Comparison of ENCODE assay signal across 21 mouse cellular contexts in genomic region chr9:31271221-31272015, GRCm38 (mm10). TPM values are rescaled to one million over a fixed set of nuclear protein-coding genes. Genes with fewer than 3 reads are reported as not detected.
DNase-seq lines count a peak whose midpoint lies in the region; ATAC-seq and TF ChIP-seq lines count a peak whose summit lies in the region.
"Had no signal": no experiment of that assay in that cellular context is flagged by ENCODE, and none has a peak within 500 bp of the region (broad histone marks: within the 10 kb centered on the region; RNA-seq: fewer than 3 reads in every experiment).

No protein-coding gene starts in this region.

- no peaks in the 10 kb centered on the region for H3K27me3 ChIP-seq in kidney, embryonic 16.5 days (ENCODE audit: insufficient read depth, low read length)
- no peaks in the 10 kb centered on the region for H3K27me3 ChIP-seq in midbrain, postnatal 0 days (ENCODE audit: insufficient read depth, low read length)
- H3K27me3 ChIP-seq in forebrain, embryonic 13.5 days = no peaks in the 10 kb centered on the region
- H3K27me3 ChIP-seq: heart, embryonic 12.5 days; hindbrain, embryonic 15.5 days; lung, embryonic 15.5 days; neural tube, embryonic 12.5 days; Patski had no signal

- H3K4me2 ChIP-seq in kidney, embryonic 16.5 days (replicated peaks; ENCODE audit: low read depth, low read length) = no peak overlapping the region
- H3K4me2 ChIP-seq in midbrain, postnatal 0 days (ENCODE audit: low read depth, low read length, poor library complexity, severe bottlenecking) = no peak overlapping the region
- H3K4me2 ChIP-seq in forebrain, embryonic 13.5 days = no peak overlapping the region
- H3K4me2 ChIP-seq: heart, embryonic 12.5 days; hindbrain, embryonic 15.5 days; lung, embryonic 15.5 days; neural tube, embryonic 12.5 days had no signal

- H3K4me3 ChIP-seq in kidney, embryonic 16.5 days (ENCODE audit: low read length) = no peak overlapping the region
- no peak overlapping the region for H3K4me3 ChIP-seq in midbrain, postnatal 0 days (ENCODE audit: low read depth, low read length)
- no peak overlapping the region for H3K4me3 ChIP-seq in forebrain, embryonic 13.5 days
- H3K4me3 ChIP-seq: heart, embryonic 12.5 days; hindbrain, embryonic 15.5 days; left cerebral cortex, adult 2 months; lung, embryonic 15.5 days; neural tube, embryonic 12.5 days had no signal

- peak; percentile 75 for DNase-seq in heart, adult 11 months
- no peak for DNase-seq in heart, adult 18-20 months
- peak; percentile 58 to 59 for DNase-seq in CD8-positive naive resting alpha-beta T cell, adult 2 months (ENCODE audit: low read depth in 2 of 2, low spot score in 2 of 2)
- peak; percentile 64 for DNase-seq in liver
- no peak for DNase-seq in midbrain, postnatal 0 days (ENCODE audit: low spot score)
- DNase-seq: cerebellum, postnatal 14 days; gastrocnemius, postnatal 36 days had no signal

- no peak overlapping the region for H3K9ac ChIP-seq in kidney, embryonic 16.5 days (replicated peaks; ENCODE audit: low read length)
- H3K9ac ChIP-seq in midbrain, postnatal 0 days (replicated peaks; ENCODE audit: low read length, poor library complexity, severe bottlenecking) = no peak overlapping the region
- no peak overlapping the region for H3K9ac ChIP-seq in forebrain, embryonic 13.5 days
- H3K9ac ChIP-seq: heart, embryonic 12.5 days; hindbrain, embryonic 15.5 days; lung, embryonic 15.5 days; neural tube, embryonic 12.5 days had no signal

- 62% methylated on average over 8 of the region's 8 CpGs for WGBS in kidney, embryonic 16.5 days
- 85% methylated on average over 8 of the region's 8 CpGs for WGBS in midbrain, postnatal 0 days
- 93% methylated on average over 8 of the region's 8 CpGs for WGBS in forebrain, embryonic 13.5 days

- no peak overlapping the region for H3K27ac ChIP-seq in kidney, embryonic 16.5 days (ENCODE audit: low read length)
- H3K27ac ChIP-seq in midbrain, postnatal 0 days (ENCODE audit: low read depth, low read length) = no peak overlapping the region
- H3K27ac ChIP-seq in forebrain, embryonic 13.5 days = no peak overlapping the region
- H3K27ac ChIP-seq: hindbrain, embryonic 15.5 days; kidney, postnatal 0 days; left cerebral cortex, adult 2 months; lung, embryonic 15.5 days; neural tube, embryonic 12.5 days; stomach, postnatal 0 days had no signal

- H3K36me3 ChIP-seq in kidney, embryonic 16.5 days (ENCODE audit: insufficient read depth, low read length) = no peaks in the 10 kb centered on the region
- no peaks in the 10 kb centered on the region for H3K36me3 ChIP-seq in midbrain, postnatal 0 days (ENCODE audit: insufficient read depth, low read length)
- no peaks in the 10 kb centered on the region for H3K36me3 ChIP-seq in forebrain, embryonic 13.5 days (ENCODE audit: poor library complexity, severe bottlenecking)
- H3K36me3 ChIP-seq: heart, embryonic 12.5 days; hindbrain, embryonic 15.5 days; lung, embryonic 15.5 days; neural tube, embryonic 12.5 days had no signal

- H3K9me3 ChIP-seq in kidney, embryonic 16.5 days (ENCODE audit: low read length) = no peaks in the 10 kb centered on the region
- H3K9me3 ChIP-seq in midbrain, postnatal 0 days (ENCODE audit: low read length) = no peaks in the 10 kb centered on the region
- no peaks in the 10 kb centered on the region for H3K9me3 ChIP-seq in forebrain, embryonic 13.5 days (replicated peaks)
- H3K9me3 ChIP-seq: heart, embryonic 12.5 days; hindbrain, embryonic 15.5 days; lung, embryonic 15.5 days; neural tube, embryonic 12.5 days had no signal

- ATAC-seq in megakaryocyte, adult 5-6 weeks (ENCODE audit: poor library complexity, severe bottlenecking) = peak; percentile 65
- no peak for ATAC-seq in kidney, embryonic 16.5 days (ENCODE audit: low FRiP score, low TSS enrichment)
- no peak for ATAC-seq in midbrain, postnatal 0 days (ENCODE audit: low FRiP score)
- no peak for ATAC-seq in forebrain, embryonic 13.5 days
- ATAC-seq: forebrain, embryonic 14.5 days; intestine, postnatal 0 days; midbrain, embryonic 16.5 days; Patski had no signal

- peaks cover 9% of the 10 kb centered on the region for H3K4me1 ChIP-seq in kidney, embryonic 16.5 days (ENCODE audit: insufficient read depth, low read length)
- H3K4me1 ChIP-seq in midbrain, postnatal 0 days (ENCODE audit: insufficient read depth, low read length) = no peaks in the 10 kb centered on the region
- peaks cover 3% of the 10 kb centered on the region for H3K4me1 ChIP-seq in forebrain, embryonic 13.5 days

- no peak for TF ChIP-seq CTCF in midbrain, postnatal 0 days (IDR thresholded peaks at IDR 0.05)

RNA-seq across cellular contexts. Expression of gene Prdm10, which starts 8.9 kb away (rescaled TPM):
- total RNA-seq in heart, adult 18-20 months (2021) = 1 to 10 TPM; 4.2 to 5.0 TPM
- total RNA-seq in megakaryocyte, adult 5-6 weeks (2015) = 10.4 and 13.3 TPM in 2 replicates
- 8.3 and 9.4 TPM in 2 replicates for total RNA-seq in megakaryocyte, adult 5-6 weeks (2017)
- 5.4 and 5.8 TPM in 2 replicates for polyA plus RNA-seq in kidney, embryonic 16.5 days (2015; fragmentation: Nextera tagmentation; extraction: Ambion mirVana)
- total RNA-seq in midbrain, postnatal 0 days (2014; rRNA removed) = 14.8 and 17.3 TPM in 2 replicates
- 4.6 and 5.0 TPM in 2 replicates for polyA plus RNA-seq in midbrain, postnatal 0 days (2015; fragmentation: Nextera tagmentation; extraction: Ambion mirVana)
- polyA plus RNA-seq in forebrain, embryonic 13.5 days (2015; fragmentation: Nextera tagmentation; extraction: Ambion mirVana) = 8.6 and 8.8 TPM in 2 replicates

RNA-seq across cellular contexts. Expression of gene Aplp2, which starts 59.8 kb away (rescaled TPM):
- 100 to 1,000 TPM; 318 to 322 TPM for total RNA-seq in heart, adult 18-20 months (2021)
- total RNA-seq in megakaryocyte, adult 5-6 weeks (2015) = 68.9 and 88.0 TPM in 2 replicates
- 101 and 113 TPM in 2 replicates for total RNA-seq in megakaryocyte, adult 5-6 weeks (2017)
- 405 and 416 TPM in 2 replicates for polyA plus RNA-seq in kidney, embryonic 16.5 days (2015; fragmentation: Nextera tagmentation; extraction: Ambion mirVana)
- 379 and 425 TPM in 2 replicates for total RNA-seq in midbrain, postnatal 0 days (2014; rRNA removed)
- 406 and 441 TPM in 2 replicates for polyA plus RNA-seq in midbrain, postnatal 0 days (2015; fragmentation: Nextera tagmentation; extraction: Ambion mirVana)
- polyA plus RNA-seq in forebrain, embryonic 13.5 days (2015; fragmentation: Nextera tagmentation; extraction: Ambion mirVana) = 181 and 195 TPM in 2 replicates

Comparison
In these comparisons a context has a peak if more than half of its experiments do, and no peak if none do; other contexts are left out.
1. DNase-seq: peak in heart, adult 11 months (single experiment), CD8-positive naive resting alpha-beta T cell, adult 2 months (2 of 2) and liver (single experiment); none in heart, adult 18-20 months (0 of 2) and midbrain, postnatal 0 days (single experiment).